Mouse (Mus musculus) testis, adult 2 months (tissue): Measurements from ENCODE around the gene Srsf1. TPM values are rescaled to one million over a fixed set of nuclear protein-coding genes. Genes with fewer than 3 reads are reported as not detected.

Source experiments
- H3K27ac ChIP-seq: fragments of 200-500 bp; 2 replicates; pipeline ENCODE4 v1.5.1; 2012; ENCODE audit warnings: low read depth, low read length; ENCODE audit not compliant: control insufficient read depth, insufficient read depth
- H3K27me3 ChIP-seq: fragments of 200-500 bp; 2 replicates; pipeline ENCODE4 v1.6.1; 2012; ENCODE audit warnings: mild to moderate bottlenecking, low read length, moderate library complexity; ENCODE audit not compliant: control insufficient read depth, insufficient read depth
- H3K36me3 ChIP-seq: fragments of 200-500 bp; 2 replicates; pipeline ENCODE4 v1.6.1; 2012; ENCODE audit warnings: mild to moderate bottlenecking, low read length; ENCODE audit not compliant: control insufficient read depth, insufficient read depth
- H3K4me1 ChIP-seq: fragments of 200-500 bp; 2 replicates; pipeline ENCODE4 v1.6.1; 2012; ENCODE audit warnings: low read length; ENCODE audit not compliant: control insufficient read depth, insufficient read depth
- H3K4me3 ChIP-seq: fragments of 200-500 bp; 2 replicates; pipeline ENCODE4 v1.5.1; 2012; ENCODE audit warnings: low read depth, mild to moderate bottlenecking, low read length, moderate library complexity, mixed read lengths; ENCODE audit not compliant: control insufficient read depth
- CTCF ChIP-seq: fragments of 200-500 bp; IDR thresholded peaks from 2 replicates; pipeline ENCODE4 v1.5.1; 2012; ENCODE audit warnings: low read depth, mild to moderate bottlenecking, inconsistent platforms, low read length, moderate library complexity; ENCODE audit not compliant: control insufficient read depth, insufficient read depth, insufficient replicate concordance
- POLR2A ChIP-seq: fragments of 200-500 bp; IDR thresholded peaks from 2 replicates; pipeline ENCODE4 v1.6.1; 2012; ENCODE audit warnings: low read depth, mild to moderate bottlenecking, inconsistent platforms, low read length, moderate library complexity; ENCODE audit not compliant: control insufficient read depth
- polyA plus RNA-seq: library from polyadenylated mRNA; depleted of rRNA; stranded (reverse); fragments of >200 nt; gene quantifications from 2 replicates; pipeline ENCODE4 v1.2.3, GENCODE M21; 2012

Srsf1 gene
- polyA plus RNA-seq, 1 experiment = 95.9 TPM

- H3K4me1 ChIP-seq = peaks cover 11% of the 10 kb centered on the region
- no peaks in the 10 kb centered on the region for H3K36me3 ChIP-seq
- TF ChIP-seq POLR2A (no peak), CTCF (no peak)
- no peak overlapping the region for H3K27ac ChIP-seq
- no peaks in the 10 kb centered on the region for H3K27me3 ChIP-seq
- no peak overlapping the region for H3K4me3 ChIP-seq
Observed at GRCm38 (mm10) chr11:88011914-88012419, 35.2 kb upstream of the Srsf1 start.

- Histone ChIP-seq H3K27me3 (no peaks in the 10 kb centered on the region), H3K4me3 (no peak overlapping the region), H3K27ac (no peak overlapping the region), H3K36me3 (no peaks in the 10 kb centered on the region), H3K4me1 (peaks cover 11% of the 10 kb centered on the region)
- TF ChIP-seq CTCF (no peak), POLR2A (no peak)
Observed at GRCm38 (mm10) chr11:88012621-88013244, 34.4 kb upstream of the Srsf1 start.

GRCm38 (mm10) chr11:88013632-88014031 lies 33.5 kb upstream of the Srsf1 start:
- H3K4me3 ChIP-seq = no peak overlapping the region
- no peak for TF ChIP-seq POLR2A
- no peak for TF ChIP-seq CTCF

GRCm38 (mm10) chr11:88015161-88015560 lies 32.0 kb upstream of the Srsf1 start:
- TF ChIP-seq POLR2A = no peak
- no peak for TF ChIP-seq CTCF
- H3K4me3 ChIP-seq = no peak overlapping the region; the same call in 1 of the 2 replicates
- no peaks in the 10 kb centered on the region for H3K36me3 ChIP-seq
- no peaks in the 10 kb centered on the region for H3K27me3 ChIP-seq
- H3K4me1 ChIP-seq = peaks cover 4% of the 10 kb centered on the region
- no peak overlapping the region for H3K27ac ChIP-seq

More at GRCm38 (mm10) chr11:88013632-88014031, 33.5 kb upstream of the Srsf1 start:
- H3K36me3 ChIP-seq = no peaks in the 10 kb centered on the region
- H3K27ac ChIP-seq = no peak overlapping the region
- no peaks in the 10 kb centered on the region for H3K27me3 ChIP-seq
- H3K4me1 ChIP-seq = peaks cover 11% of the 10 kb centered on the region

- Histone ChIP-seq H3K4me1 (peaks cover 3% of the 10 kb centered on the region), H3K36me3 (no peaks in the 10 kb centered on the region), H3K27ac (no peak overlapping the region), H3K27me3 (no peaks in the 10 kb centered on the region), H3K4me3 (no peak overlapping the region)
- TF ChIP-seq POLR2A (no peak), CTCF (no peak)
Observed at GRCm38 (mm10) chr11:88015795-88016194, 31.4 kb upstream of the Srsf1 start.

- Histone ChIP-seq H3K36me3 (no peaks in the 10 kb centered on the region), H3K27ac (no peak overlapping the region), H3K27me3 (no peaks in the 10 kb centered on the region), H3K4me3 (no peak overlapping the region), H3K4me1 (no peaks in the 10 kb centered on the region)
- TF ChIP-seq POLR2A (no peak), CTCF (no peak)
Observed at GRCm38 (mm10) chr11:88023933-88024332, 23.2 kb upstream of the Srsf1 start.

DNA sequence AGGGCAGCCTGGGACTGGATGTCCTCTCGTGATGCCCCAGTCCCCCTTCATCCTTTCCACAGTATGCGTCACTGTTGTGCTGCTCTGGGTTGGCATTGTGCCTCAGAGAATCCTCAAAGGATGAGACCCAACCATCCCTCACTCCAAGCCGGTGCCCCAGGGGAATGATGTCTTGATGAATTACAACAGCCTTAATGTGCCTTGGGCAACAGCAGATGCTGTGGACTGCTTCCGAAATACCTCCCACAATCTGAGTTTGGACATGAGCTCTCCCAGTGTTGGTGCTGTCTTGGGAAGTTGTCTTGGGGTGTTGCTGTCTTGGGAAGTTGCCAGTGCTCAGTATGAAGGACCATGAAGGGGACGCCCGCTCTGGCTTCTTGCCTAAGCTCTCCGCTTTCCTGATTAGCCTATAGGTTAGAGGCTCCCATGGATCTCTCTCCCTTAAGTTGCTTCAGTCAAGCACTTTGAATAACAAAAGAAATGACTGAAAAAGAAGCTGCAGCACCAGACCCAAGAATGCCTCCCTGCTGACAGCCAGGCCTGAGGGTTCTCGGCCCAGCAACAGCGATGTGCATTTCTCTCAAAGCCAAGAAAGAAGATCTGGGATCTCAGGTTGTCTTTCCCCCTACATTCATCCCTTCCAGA lies 19.7 kb upstream of the Srsf1 start:
- no peak overlapping the region for H3K4me3 ChIP-seq
- H3K27ac ChIP-seq = no peak overlapping the region
- H3K36me3 ChIP-seq = no peaks in the 10 kb centered on the region
- no peaks in the 10 kb centered on the region for H3K4me1 ChIP-seq
- no peaks in the 10 kb centered on the region for H3K27me3 ChIP-seq
- TF ChIP-seq POLR2A = no peak
- TF ChIP-seq CTCF = no peak

DNA sequence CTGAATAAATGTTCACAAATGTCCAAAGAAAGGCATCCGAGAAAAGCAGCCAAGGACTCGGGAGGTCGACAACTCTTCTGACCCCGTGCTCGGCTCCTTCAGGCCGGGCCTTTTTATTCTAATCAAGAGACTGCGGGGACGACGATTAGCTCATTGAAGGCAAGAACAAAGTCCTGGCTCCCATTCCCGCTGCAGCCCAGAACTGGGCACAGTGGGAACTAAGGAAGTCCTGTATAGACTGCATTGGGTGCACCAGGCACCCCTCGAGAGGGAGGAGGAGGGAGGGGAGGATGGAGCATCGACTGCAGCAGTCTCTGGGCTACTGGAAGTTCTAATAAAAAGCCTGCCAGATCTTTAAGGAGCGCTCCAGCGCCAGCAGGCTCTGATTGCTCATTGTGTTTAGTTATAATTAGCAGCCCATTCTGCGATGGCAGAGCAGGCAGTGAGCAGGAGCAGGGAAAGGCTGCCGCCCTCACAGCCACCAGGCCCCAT lies 18.9 kb upstream of the Srsf1 start:
- Histone ChIP-seq H3K27me3 (no peaks in the 10 kb centered on the region), H3K27ac (no peak overlapping the region), H3K4me1 (no peaks in the 10 kb centered on the region), H3K4me3 (no peak overlapping the region), H3K36me3 (no peaks in the 10 kb centered on the region)
- TF ChIP-seq CTCF (no peak), POLR2A (no peak)
